Mouse (Mus musculus) testis, adult 2 months (tissue): ENCODE measurements around the gene Cib4. TPM values are rescaled to one million over a fixed set of nuclear protein-coding genes. Genes with fewer than 3 reads are reported as not detected.
A peak's percentile ranks its signal among the peaks of the same experiment; 100 is the strongest.

Source experiments
- H3K27ac ChIP-seq: fragments of 200-500 bp; 2 replicates; pipeline ENCODE4 v1.5.1; 2012; ENCODE audit warnings: low read depth, low read length; ENCODE audit not compliant: control insufficient read depth, insufficient read depth
- H3K27me3 ChIP-seq: fragments of 200-500 bp; 2 replicates; pipeline ENCODE4 v1.6.1; 2012; ENCODE audit warnings: mild to moderate bottlenecking, low read length, moderate library complexity; ENCODE audit not compliant: control insufficient read depth, insufficient read depth
- H3K36me3 ChIP-seq: fragments of 200-500 bp; 2 replicates; pipeline ENCODE4 v1.6.1; 2012; ENCODE audit warnings: mild to moderate bottlenecking, low read length; ENCODE audit not compliant: control insufficient read depth, insufficient read depth
- H3K4me1 ChIP-seq: fragments of 200-500 bp; 2 replicates; pipeline ENCODE4 v1.6.1; 2012; ENCODE audit warnings: low read length; ENCODE audit not compliant: control insufficient read depth, insufficient read depth
- H3K4me3 ChIP-seq: fragments of 200-500 bp; 2 replicates; pipeline ENCODE4 v1.5.1; 2012; ENCODE audit warnings: low read depth, mild to moderate bottlenecking, low read length, moderate library complexity, mixed read lengths; ENCODE audit not compliant: control insufficient read depth
- CTCF ChIP-seq: fragments of 200-500 bp; IDR thresholded peaks from 2 replicates; pipeline ENCODE4 v1.5.1; 2012; ENCODE audit warnings: low read depth, mild to moderate bottlenecking, inconsistent platforms, low read length, moderate library complexity; ENCODE audit not compliant: control insufficient read depth, insufficient read depth, insufficient replicate concordance
- POLR2A ChIP-seq: fragments of 200-500 bp; IDR thresholded peaks from 2 replicates; pipeline ENCODE4 v1.6.1; 2012; ENCODE audit warnings: low read depth, mild to moderate bottlenecking, inconsistent platforms, low read length, moderate library complexity; ENCODE audit not compliant: control insufficient read depth
- polyA plus RNA-seq: library from polyadenylated mRNA; depleted of rRNA; stranded (reverse); fragments of >200 nt; gene quantifications from 2 replicates; pipeline ENCODE4 v1.2.3, GENCODE M21; 2012; rRNA removed

Gene Cib4
- 95.4 and 97.7 TPM in 2 replicates for polyA plus RNA-seq

DNA sequence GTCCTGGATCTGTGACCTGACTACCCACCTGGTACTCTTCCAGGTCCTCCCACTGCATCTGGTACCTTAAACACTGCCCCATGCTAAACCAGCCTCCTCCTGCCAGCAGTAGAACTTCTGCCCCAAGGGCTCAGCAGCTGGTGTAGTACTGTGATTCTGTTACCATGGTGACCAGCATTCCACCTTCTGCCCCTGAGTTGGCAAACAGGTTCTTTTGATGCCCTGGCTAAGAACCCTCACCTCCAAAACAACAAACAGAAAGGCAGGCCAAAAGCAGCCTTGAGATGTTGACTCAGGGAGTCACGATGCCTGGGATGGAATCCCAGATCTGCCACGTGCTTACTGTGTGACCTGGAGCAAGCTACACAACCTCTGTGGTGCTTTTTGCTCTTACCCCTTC, at the start of gene Cib4:
Cib4 (minus strand) TSS at position 139 of the 400 bp plus-strand sequence.
- Histone ChIP-seq H3K27me3 (no peaks in the 10 kb centered on the region), H3K27ac (no peak within 1 kb of the TSS), H3K4me1 (no peaks in the 10 kb centered on the region; the same call in 1 of the 2 replicates), H3K36me3 (no peaks in the 10 kb centered on the region), H3K4me3 (peak within 1 kb of the TSS; percentile 66)
- TF ChIP-seq POLR2A: peak; percentile 47; the same call in 1 of the 2 replicates
- no peak for TF ChIP-seq CTCF

DNA sequence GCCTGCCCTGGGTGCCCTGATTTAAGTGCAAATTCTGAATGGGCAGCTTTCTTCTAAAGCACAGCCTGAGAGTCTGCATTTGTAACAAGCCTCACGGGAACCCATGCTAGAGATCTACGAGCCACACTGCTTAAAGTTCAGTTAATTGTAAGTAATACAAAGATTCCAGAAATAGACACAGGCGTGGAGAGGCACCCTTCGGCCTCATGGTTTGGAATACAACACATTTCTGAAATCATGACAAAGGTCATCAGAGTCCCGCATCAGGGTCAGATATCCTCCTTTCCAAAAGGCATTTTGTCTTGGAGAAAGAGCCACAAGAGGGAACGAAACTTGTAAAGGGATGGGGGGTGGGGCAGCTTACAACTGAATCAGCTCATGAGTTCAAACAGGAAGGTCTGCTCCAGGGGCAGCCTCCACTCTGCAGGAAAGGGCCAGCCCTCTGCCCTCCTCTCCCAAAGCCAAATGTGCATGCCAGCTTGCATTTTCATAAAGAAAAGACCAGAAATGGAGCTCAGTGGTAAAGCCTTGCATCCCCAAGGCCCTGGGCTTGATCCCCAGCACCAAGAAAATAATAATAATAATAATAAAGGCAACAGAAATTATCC, 49.4 kb upstream of the Cib4 start:
- H3K27me3 ChIP-seq: no peaks in the 10 kb centered on the region
- H3K36me3 ChIP-seq: no peaks in the 10 kb centered on the region
- H3K4me3 ChIP-seq: no peak overlapping the region
- TF ChIP-seq POLR2A: no peak
- TF ChIP-seq CTCF: no peak
- H3K4me1 ChIP-seq: no peaks in the 10 kb centered on the region
- H3K27ac ChIP-seq: no peak overlapping the region

- no peak for TF ChIP-seq POLR2A
- TF ChIP-seq CTCF: no peak
- Histone ChIP-seq H3K27me3 (no peaks in the 10 kb centered on the region), H3K27ac (no peak overlapping the region), H3K4me3 (no peak overlapping the region), H3K4me1 (no peaks in the 10 kb centered on the region; the same call in 1 of the 2 replicates), H3K36me3 (no peaks in the 10 kb centered on the region)
Observed at GRCm38 (mm10) chr5:30593811-30594504, 48.3 kb upstream of the Cib4 start.

- TF ChIP-seq POLR2A (no peak), CTCF (no peak)
- H3K27me3 ChIP-seq: 0 out of 2 replicates have a peak, but pooled peaks cover 2% of the 10 kb centered on the region
- no peak overlapping the region for H3K4me3 ChIP-seq
- peaks cover 5% of the 10 kb centered on the region for H3K4me1 ChIP-seq
- no peaks in the 10 kb centered on the region for H3K36me3 ChIP-seq
- no peak overlapping the region for H3K27ac ChIP-seq
Observed at GRCm38 (mm10) chr5:30593360-30593759, 47.7 kb upstream of the Cib4 start.

DNA sequence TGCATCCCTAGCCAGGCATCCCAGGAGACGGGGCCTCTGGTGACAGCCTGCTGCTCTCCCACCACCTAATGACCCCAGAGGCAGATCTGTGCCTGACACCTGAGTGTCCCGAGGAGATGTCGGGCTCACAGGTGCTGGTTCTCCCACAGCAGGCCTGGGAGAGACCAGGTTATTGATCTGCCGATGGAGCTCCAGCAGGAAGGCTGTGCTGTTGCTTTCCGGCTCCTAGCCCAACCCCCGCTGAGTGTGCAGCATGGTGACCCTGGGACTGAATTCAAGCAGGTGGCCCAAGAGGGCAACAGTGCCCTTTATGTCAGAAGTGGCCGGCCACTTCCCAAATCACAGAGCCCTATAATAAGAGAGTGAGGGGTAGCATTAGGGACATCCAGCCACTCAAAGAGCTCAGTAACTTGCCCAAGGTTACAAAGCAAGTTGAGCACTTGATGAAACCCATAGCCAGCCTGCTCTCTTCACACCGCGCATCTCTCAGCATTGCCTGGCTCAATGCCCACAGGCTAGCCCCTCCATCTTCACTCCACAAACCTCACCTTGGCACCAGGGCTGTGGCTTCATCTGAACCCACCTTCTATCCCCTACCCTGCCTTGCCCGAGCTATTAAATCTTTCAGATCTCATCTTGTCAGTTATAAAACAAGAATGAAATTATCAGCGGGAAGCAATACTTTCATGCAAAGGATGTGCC, 46.8 kb upstream of the Cib4 start:
- no peak overlapping the region for H3K4me3 ChIP-seq
- H3K27ac ChIP-seq: no peak overlapping the region
- no peak for TF ChIP-seq CTCF
- TF ChIP-seq POLR2A: no peak
- H3K27me3 ChIP-seq: 0 out of 2 replicates have a peak, but pooled peaks cover 2% of the 10 kb centered on the region
- H3K4me1 ChIP-seq: peaks cover 8% of the 10 kb centered on the region
- no peaks in the 10 kb centered on the region for H3K36me3 ChIP-seq

GRCm38 (mm10) chr5:30591786-30592185, 46.1 kb upstream of the Cib4 start:
- Histone ChIP-seq H3K4me1 (peaks cover 8% of the 10 kb centered on the region), H3K27ac (no peak overlapping the region), H3K4me3 (no peak overlapping the region), H3K36me3 (no peaks in the 10 kb centered on the region), H3K27me3 (0 out of 2 replicates have a peak, but pooled peaks cover 2% of the 10 kb centered on the region)
- TF ChIP-seq POLR2A (no peak), CTCF (no peak)

DNA sequence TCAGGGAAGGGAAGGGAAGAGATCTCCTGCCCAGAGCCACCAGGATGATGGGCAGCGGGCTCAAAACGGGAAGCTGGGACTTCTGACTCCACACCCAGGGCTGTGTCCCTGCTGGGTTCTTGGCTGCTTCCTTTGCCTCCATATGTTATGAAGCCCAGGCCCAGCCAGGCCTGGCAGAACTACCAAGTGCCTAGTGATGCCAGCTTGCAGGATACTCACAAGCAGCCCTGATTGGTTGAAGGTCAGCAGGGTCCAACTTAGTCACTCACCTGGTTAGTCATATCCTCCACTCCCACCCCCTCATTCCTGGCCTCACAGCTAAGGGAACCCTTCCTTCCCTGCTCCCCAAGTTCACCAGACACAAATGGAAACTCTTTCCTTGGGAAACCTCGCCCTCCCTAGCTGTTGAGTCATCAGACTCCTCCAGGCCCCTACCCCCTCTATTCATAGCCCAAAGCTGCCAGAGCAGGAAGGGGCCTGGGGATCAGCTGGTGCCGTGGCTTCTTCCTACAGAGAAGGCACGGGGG, 45.6 kb upstream of the Cib4 start:
- H3K4me3 ChIP-seq: no peak overlapping the region
- H3K4me1 ChIP-seq: peaks cover 8% of the 10 kb centered on the region
- 0 out of 2 replicates have a peak, but pooled peaks cover 2% of the 10 kb centered on the region for H3K27me3 ChIP-seq

More for the DNA sequence above, 45.6 kb upstream of the Cib4 start:
- TF ChIP-seq CTCF: no peak
- TF ChIP-seq POLR2A: no peak
- H3K27ac ChIP-seq: no peak overlapping the region
- H3K36me3 ChIP-seq: no peaks in the 10 kb centered on the region
